Mouse (Mus musculus): ENCODE results near the gene Stk32c.

Stk32c gene

GRCm38 (mm10) chr7:139229837-139230236 is 16.7 kb upstream of the Stk32c start:
- no peak for DNase-seq (ENCODE audit: low spot score in 2 of 2)

- no peak for DNase-seq (ENCODE audit: low spot score in 2 of 2)
Measured at GRCm38 (mm10) chr7:139228447-139229171, 15.5 kb upstream of the Stk32c start.

- DNase-seq (ENCODE audit: low spot score in 2 of 2) = no peak
Measured at GRCm38 (mm10) chr7:139226416-139226815, 13.3 kb upstream of the Stk32c start.

- DNase-seq (ENCODE audit: low spot score in 2 of 2) = no peak
Measured at GRCm38 (mm10) chr7:139224725-139225124, 11.6 kb upstream of the Stk32c start.

- DNase-seq (ENCODE audit: low spot score in 2 of 2) = no peak
Measured at GRCm38 (mm10) chr7:139224070-139224469, 11.0 kb upstream of the Stk32c start.

- no peak for DNase-seq (ENCODE audit: low spot score in 2 of 2)
Measured at GRCm38 (mm10) chr7:139222341-139222740, 9.2 kb upstream of the Stk32c start.

GRCm38 (mm10) chr7:139221856-139222255 is 8.7 kb upstream of the Stk32c start:
- no peak for DNase-seq (ENCODE audit: low spot score in 2 of 2)

- DNase-seq (ENCODE audit: low spot score in 2 of 2) = no peak
Measured at GRCm38 (mm10) chr7:139221072-139221471, 8.0 kb upstream of the Stk32c start.

GRCm38 (mm10) chr7:139220303-139220702 is 7.2 kb upstream of the Stk32c start:
- peak in 1 of 2 experiments; percentile 55 for DNase-seq (ENCODE audit: low spot score in 2 of 2)

- DNase-seq (ENCODE audit: low spot score in 2 of 2) = no peak
Measured at GRCm38 (mm10) chr7:139219486-139219885, 6.4 kb upstream of the Stk32c start.

- DNase-seq (ENCODE audit: low spot score in 2 of 2) = peak in 1 of 2 experiments; percentile 71
Measured at GRCm38 (mm10) chr7:139218641-139219415, 5.7 kb upstream of the Stk32c start.

- DNase-seq (ENCODE audit: low spot score in 2 of 2) = no peak
Measured at GRCm38 (mm10) chr7:139217046-139217445, 3.9 kb upstream of the Stk32c start.

- no peak for DNase-seq (ENCODE audit: low spot score in 2 of 2)
Measured at GRCm38 (mm10) chr7:139216464-139216863, 3.4 kb upstream of the Stk32c start.

GRCm38 (mm10) chr7:139215946-139216345 is 2.8 kb upstream of the Stk32c start:
- DNase-seq (ENCODE audit: low spot score in 2 of 2) = no peak

GRCm38 (mm10) chr7:139215516-139215915 is 2.4 kb upstream of the Stk32c start:
- no peak for DNase-seq (ENCODE audit: low spot score in 2 of 2)

GRCm38 (mm10) chr7:139214596-139215340 is 1.7 kb upstream of the Stk32c start:
- DNase-seq (ENCODE audit: low spot score in 2 of 2) = no peak

GRCm38 (mm10) chr7:139214160-139214559 is 1.1 kb upstream of the Stk32c start:
- DNase-seq (ENCODE audit: low spot score in 2 of 2) = no peak

- no peak for DNase-seq (ENCODE audit: low spot score in 2 of 2)
Measured at GRCm38 (mm10) chr7:139213751-139214150, 644 bp upstream of the Stk32c start.

- no peak for DNase-seq (ENCODE audit: low spot score in 2 of 2)
Measured at GRCm38 (mm10) chr7:139211761-139212160, 1.3 kb downstream of the Stk32c start.

- no peak for DNase-seq (ENCODE audit: low spot score in 2 of 2)
Measured at GRCm38 (mm10) chr7:139208773-139209095, 4.4 kb downstream of the Stk32c start.

- no peak for DNase-seq (ENCODE audit: low spot score in 2 of 2)
Measured at GRCm38 (mm10) chr7:139208023-139208772, 4.9 kb downstream of the Stk32c start.

- DNase-seq (ENCODE audit: low spot score in 2 of 2) = no peak
Measured at GRCm38 (mm10) chr7:139201209-139201608, 11.9 kb downstream of the Stk32c start.
